Mouse (Mus musculus) embryonic facial prominence, embryonic 15.5 days (tissue): ENCODE data around the gene Mrps35. TPM values are rescaled to one million over a fixed set of nuclear protein-coding genes. Genes with fewer than 3 reads are reported as not detected.
A peak's percentile ranks its signal among the peaks of the same experiment; 100 is the strongest.

ENCODE experiments used
- ATAC-seq: fragments of 200-750 bp; cut with Nextera tagmentation; 2 replicates; pipeline ENCODE4 v1.8.0; 2017; ENCODE audit warnings: low read depth, moderate TSS enrichment; ENCODE audit not compliant: insufficient number of reproducible peaks, low FRiP score, low TSS enrichment
- H3K27ac ChIP-seq: fragments of 300-500 bp; sonication (generic); replicated peaks from 2 replicates; pipeline ENCODE4 v1.5.1; 2015; ENCODE audit warnings: mild to moderate bottlenecking, inconsistent platforms
- H3K27me3 ChIP-seq: fragments of 300-500 bp; sonication (generic); 2 replicates; pipeline ENCODE4 v1.6.1; 2015; ENCODE audit warnings: inconsistent platforms
- H3K36me3 ChIP-seq: fragments of 300-500 bp; sonication (generic); 2 replicates; pipeline ENCODE4 v1.6.1; 2015; ENCODE audit warnings: mild to moderate bottlenecking, inconsistent platforms
- H3K4me1 ChIP-seq: fragments of 300-500 bp; sonication (generic); 2 replicates; pipeline ENCODE4 v1.6.1; 2015; ENCODE audit warnings: inconsistent platforms
- H3K4me2 ChIP-seq: fragments of 300-500 bp; sonication (generic); replicated peaks from 2 replicates; pipeline ENCODE4 v1.6.1; 2015; ENCODE audit warnings: mild to moderate bottlenecking, inconsistent platforms
- H3K4me3 ChIP-seq: fragments of 300-500 bp; sonication (generic); replicated peaks from 2 replicates; pipeline ENCODE4 v1.5.1; 2015; ENCODE audit warnings: mild to moderate bottlenecking, inconsistent platforms
- H3K9ac ChIP-seq: fragments of 300-500 bp; sonication (generic); 2 replicates; pipeline ENCODE4 v1.6.1; 2015; ENCODE audit warnings: inconsistent platforms
- H3K9me3 ChIP-seq: fragments of 300-500 bp; sonication (generic); replicated peaks from 2 replicates; pipeline ENCODE4 v1.6.1; 2016; ENCODE audit warnings: inconsistent platforms
- WGBS: fragments of 180-500 bp; shearing (Covaris S2); methylation state at CpG from one replicate; pipeline ENCODE4 v1.1.7; 2015; 5-methylcytosine and 5-hydroxymethylcytosine counted together
- polyA plus RNA-seq: library from polyadenylated mRNA; unstranded; fragments of >200 nt; fragmentation: Nextera tagmentation; extraction: Ambion mirVana; gene quantifications from 2 replicates; pipeline ENCODE4 v1.2.1, GENCODE M21; 2015

Gene Mrps35
- polyA plus RNA-seq, 1 experiment from 2014 or later, result 82.6 TPM

DNA sequence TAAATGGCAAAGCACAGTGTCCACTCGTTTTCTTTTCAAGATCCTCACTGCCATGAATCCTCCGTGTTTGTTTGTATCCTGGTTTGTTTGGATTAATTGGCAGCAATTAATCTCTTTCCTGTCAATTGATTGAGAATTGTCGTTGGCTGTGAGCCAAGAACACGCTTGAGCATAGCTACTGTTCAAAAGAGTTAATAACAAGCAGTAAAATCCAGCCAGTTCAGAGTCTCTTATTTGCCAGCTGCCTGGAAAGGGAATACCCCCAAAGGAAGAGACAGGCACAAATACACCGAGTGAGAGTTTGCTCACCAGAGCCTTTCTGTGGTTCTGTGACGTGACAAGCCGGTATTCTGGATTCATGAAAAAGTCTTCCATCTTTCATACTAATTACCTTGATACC, 19.5 kb downstream of the Mrps35 start:
- Histone ChIP-seq H3K4me1 (peaks cover 9% of the 10 kb centered on the region; the same call in 1 of the 2 replicates), H3K9ac (no peak overlapping the region), H3K36me3 (peaks cover 43% of the 10 kb centered on the region), H3K27me3 (no peaks in the 10 kb centered on the region), H3K9me3 (no peaks in the 10 kb centered on the region), H3K4me2 (no peak overlapping the region), H3K4me3 (no peak overlapping the region), H3K27ac (peak overlapping the region; percentile 58; the same call in 1 of the 2 replicates)
- 58% methylated on average over 7 of the region's 7 CpGs for WGBS
- no peak for ATAC-seq

DNA sequence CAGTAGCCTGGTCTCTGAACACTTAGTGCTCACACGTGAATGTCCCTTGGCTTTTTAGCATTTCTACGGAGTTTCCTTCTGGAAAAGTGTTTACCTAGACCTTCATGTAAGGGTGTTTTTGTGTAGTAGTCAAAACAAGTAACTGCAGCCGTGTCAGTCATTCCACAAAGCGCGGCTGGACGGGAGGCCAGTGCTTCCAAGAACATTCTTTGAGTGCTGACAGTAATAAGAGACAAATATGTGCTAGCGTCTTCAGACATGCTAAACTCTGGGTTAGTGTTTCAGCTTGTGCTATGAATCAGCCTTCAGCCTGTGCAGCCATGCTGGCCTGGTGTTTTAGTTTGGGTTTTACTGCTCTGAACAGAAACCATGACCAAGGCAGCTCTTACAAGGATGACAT, 20.1 kb downstream of the Mrps35 start:
- Histone ChIP-seq H3K4me3 (no peak overlapping the region), H3K9me3 (no peaks in the 10 kb centered on the region), H3K36me3 (peaks cover 46% of the 10 kb centered on the region), H3K27me3 (no peaks in the 10 kb centered on the region), H3K4me2 (no peak overlapping the region), H3K4me1 (peaks cover 9% of the 10 kb centered on the region; the same call in 1 of the 2 replicates), H3K27ac (peak overlapping the region; percentile 58; the same call in 1 of the 2 replicates), H3K9ac (no peak overlapping the region)
- WGBS, result 61% methylated on average over 7 of the region's 7 CpGs
- no peak for ATAC-seq

DNA sequence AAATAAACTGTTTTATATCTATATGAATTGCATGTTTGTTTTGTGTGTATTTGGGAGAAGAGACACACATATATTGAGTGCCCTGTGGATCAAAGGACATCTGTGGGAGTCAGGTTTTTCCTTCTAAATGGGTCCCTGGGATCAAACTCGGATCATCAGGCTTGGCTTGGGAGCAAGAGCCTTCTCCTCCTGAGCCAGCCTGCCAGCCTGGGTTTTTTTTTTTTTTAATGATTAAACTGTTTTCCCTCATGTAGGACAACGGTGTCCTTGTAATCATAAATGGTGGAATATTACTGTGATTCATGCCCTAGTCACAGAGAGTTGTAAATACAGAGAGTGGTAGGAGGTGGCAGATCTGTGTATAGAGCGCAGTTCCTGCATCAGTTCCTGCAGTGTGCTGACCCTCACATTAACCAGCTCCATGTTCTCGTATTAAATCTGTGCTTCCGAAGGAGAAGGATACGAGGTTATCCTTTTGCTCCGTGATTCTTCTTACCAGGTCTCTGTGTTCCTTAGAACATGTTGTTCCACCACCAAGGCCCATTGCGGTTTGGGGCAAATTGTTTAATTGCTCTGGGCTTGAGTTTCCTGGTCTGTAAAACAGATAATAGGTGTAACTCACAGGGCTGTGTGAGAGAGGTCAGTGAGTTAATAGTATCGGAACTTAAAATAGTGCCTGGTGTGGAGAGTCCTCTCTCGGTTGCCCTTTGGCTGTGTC, 21.8 kb downstream of the Mrps35 start:
- WGBS, result 85% methylated on average over 10 of the region's 10 CpGs
- H3K4me1 ChIP-seq, result peaks cover 9% of the 10 kb centered on the region; the same call in 1 of the 2 replicates
- no peaks in the 10 kb centered on the region for H3K27me3 ChIP-seq
- H3K4me2 ChIP-seq, result no peak overlapping the region
- no peak overlapping the region for H3K9ac ChIP-seq
- no peak overlapping the region for H3K27ac ChIP-seq
- no peaks in the 10 kb centered on the region for H3K9me3 ChIP-seq
- peaks cover 42% of the 10 kb centered on the region for H3K36me3 ChIP-seq
- H3K4me3 ChIP-seq, result no peak overlapping the region
- ATAC-seq, result no peak

DNA sequence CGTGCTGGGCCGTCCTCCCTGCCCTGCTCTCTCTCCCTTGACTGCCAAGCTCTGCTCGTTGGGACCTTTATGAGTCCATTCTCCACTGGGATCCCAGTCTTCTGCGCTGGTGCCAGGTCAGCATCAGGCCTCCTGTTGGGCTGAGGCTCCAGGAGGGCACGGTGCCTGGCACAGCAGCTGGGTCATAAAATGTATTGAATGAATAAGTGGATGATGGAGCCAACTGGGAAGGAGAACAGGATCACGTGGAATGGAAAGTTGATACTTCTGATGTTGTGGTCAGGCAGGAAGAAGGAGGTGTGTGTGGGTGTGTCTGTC, 22.3 kb downstream of the Mrps35 start:
- H3K4me3 ChIP-seq, result no peak overlapping the region
- 80% methylated on average over 6 of the region's 6 CpGs for WGBS
- H3K9ac ChIP-seq, result no peak overlapping the region
- no peak overlapping the region for H3K27ac ChIP-seq
- H3K36me3 ChIP-seq, result peaks cover 42% of the 10 kb centered on the region
- H3K9me3 ChIP-seq, result no peaks in the 10 kb centered on the region
- H3K4me2 ChIP-seq, result no peak overlapping the region
- H3K27me3 ChIP-seq, result no peaks in the 10 kb centered on the region
- H3K4me1 ChIP-seq, result peaks cover 9% of the 10 kb centered on the region; the same call in 1 of the 2 replicates
- ATAC-seq, result no peak

DNA sequence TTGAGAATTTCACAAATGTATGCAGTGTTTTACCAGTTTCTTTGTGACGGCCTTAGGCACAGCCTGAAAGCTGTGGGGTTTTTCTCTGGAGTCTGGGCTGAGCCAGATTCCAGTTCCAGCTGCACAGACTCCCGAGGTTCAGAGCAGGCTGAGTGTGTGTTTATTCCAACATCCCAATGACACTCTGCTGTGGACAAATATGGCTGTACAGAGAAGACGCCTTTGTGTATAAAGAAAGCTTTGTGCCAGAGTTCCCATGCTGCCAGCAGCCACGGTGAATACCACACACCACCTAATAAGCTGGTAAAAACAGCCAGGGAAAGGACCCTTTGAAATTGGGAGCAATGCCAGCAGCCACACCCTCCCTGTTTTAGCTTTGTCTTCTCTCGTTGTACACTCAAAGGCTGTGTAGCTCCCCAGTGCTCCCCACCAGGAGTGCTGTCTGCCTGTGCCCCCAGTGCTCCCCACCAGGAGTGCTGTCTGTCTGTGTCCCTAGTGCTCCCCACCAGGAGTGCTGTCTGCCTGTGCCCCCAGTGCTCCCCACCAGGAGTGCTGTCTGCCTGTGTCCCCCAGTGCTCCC, 33.3 kb downstream of the Mrps35 start:
- H3K4me1 ChIP-seq, result 0 out of 2 replicates have a peak, but pooled peaks cover 8% of the 10 kb centered on the region
- no peaks in the 10 kb centered on the region for H3K9me3 ChIP-seq
- no peak overlapping the region for H3K9ac ChIP-seq
- H3K4me2 ChIP-seq, result no peak overlapping the region
- 0 out of 2 replicates have a peak overlapping the region, but pooled peaks have one; percentile 24 for H3K27ac ChIP-seq
- ATAC-seq, result no peak
- 37% methylated on average over 5 of the region's 5 CpGs for WGBS
- H3K27me3 ChIP-seq, result no peaks in the 10 kb centered on the region
- no peak overlapping the region for H3K4me3 ChIP-seq
- peaks cover 12% of the 10 kb centered on the region for H3K36me3 ChIP-seq

DNA sequence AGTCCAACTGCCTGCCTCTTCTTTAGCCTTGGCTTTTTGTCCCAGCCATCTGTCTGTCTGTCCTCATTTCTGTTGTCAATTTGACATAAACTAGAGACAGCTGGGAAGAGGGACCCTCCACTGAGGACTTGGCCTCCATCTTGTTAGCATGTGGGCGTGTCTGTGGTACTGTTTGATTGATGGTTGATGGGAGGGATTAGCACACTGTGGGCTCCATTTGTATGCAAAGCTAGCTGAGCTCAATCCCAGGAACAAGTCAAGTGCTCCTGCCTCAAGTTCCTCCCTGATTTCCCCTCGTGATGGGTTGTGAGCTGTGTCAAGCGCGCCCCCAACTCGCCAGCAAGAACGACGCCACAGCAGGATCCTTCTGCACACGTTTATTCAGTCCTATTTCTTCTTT, 34.3 kb downstream of the Mrps35 start:
- Histone ChIP-seq H3K4me1 (0 out of 2 replicates have a peak, but pooled peaks cover 4% of the 10 kb centered on the region), H3K4me3 (no peak overlapping the region), H3K36me3 (0 out of 2 replicates have a peak, but pooled peaks cover 4% of the 10 kb centered on the region), H3K27ac (no peak overlapping the region), H3K27me3 (no peaks in the 10 kb centered on the region), H3K9me3 (no peaks in the 10 kb centered on the region), H3K9ac (no peak overlapping the region), H3K4me2 (no peak overlapping the region)
- no peak for ATAC-seq
- WGBS, result 85% methylated on average over 8 of the region's 8 CpGs

DNA sequence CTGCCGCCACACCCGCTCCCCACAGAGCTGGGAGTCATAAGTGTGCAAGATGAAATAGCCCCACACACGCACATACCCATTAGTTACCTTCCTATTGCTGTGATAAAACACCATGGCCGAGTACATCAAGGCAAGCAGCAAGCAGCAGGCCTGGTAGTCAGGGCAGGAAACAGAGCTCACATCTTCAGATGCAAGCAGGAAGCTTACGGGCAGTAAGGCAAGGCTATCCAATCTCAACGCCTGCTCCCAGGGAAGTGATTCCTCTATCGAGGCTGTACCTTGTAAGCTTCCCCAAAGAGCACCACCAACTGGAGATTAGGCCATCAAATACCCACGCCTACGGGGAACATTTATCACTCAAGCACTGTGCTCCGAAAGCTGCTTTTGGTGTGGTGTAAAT, 37.4 kb downstream of the Mrps35 start:
- Histone ChIP-seq H3K27me3 (no peaks in the 10 kb centered on the region), H3K4me3 (no peak overlapping the region), H3K4me2 (no peak overlapping the region), H3K4me1 (0 out of 2 replicates have a peak, but pooled peaks cover 4% of the 10 kb centered on the region), H3K36me3 (no peaks in the 10 kb centered on the region), H3K9me3 (no peaks in the 10 kb centered on the region), H3K9ac (no peak overlapping the region), H3K27ac (no peak overlapping the region)
- ATAC-seq, result no peak
- 94% methylated on average over 10 of the region's 10 CpGs for WGBS

DNA sequence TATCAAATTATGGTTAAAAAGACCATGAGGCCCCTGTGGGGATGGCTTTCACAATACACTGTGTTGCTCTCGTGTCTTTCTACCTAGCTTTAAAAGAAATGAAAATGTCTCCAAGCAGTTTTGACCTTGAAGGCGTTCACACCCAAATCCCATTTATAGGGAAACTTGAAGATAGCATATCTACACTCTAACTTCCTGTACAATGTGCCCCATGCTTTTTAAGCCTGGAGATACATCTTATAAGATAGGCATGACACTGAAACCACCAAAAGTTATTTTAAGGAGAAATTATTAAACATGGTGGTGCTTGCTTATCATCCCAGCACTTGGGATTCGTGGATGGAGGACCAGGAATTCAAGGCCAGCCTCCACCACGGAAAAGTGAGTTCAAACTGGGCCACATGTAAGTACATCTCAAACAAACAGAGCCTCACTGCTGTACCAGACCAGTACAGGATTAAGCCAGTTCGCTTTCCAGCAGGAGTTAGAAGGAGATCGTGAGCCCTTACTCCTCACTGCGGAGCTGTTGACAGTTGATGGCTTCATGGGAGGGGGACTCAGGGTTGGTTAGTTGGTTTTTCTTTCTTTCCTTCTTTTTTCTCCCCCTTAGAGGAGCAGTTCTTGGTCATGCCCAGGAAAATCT, 43.0 kb downstream of the Mrps35 start:
- H3K36me3 ChIP-seq, result no peaks in the 10 kb centered on the region
- 60% methylated on average over 7 of the region's 7 CpGs for WGBS
- H3K4me3 ChIP-seq, result no peak overlapping the region
- H3K27me3 ChIP-seq, result no peaks in the 10 kb centered on the region
- ATAC-seq, result no peak
- H3K27ac ChIP-seq, result no peak overlapping the region
- no peak overlapping the region for H3K9ac ChIP-seq
- H3K4me2 ChIP-seq, result no peak overlapping the region
- no peaks in the 10 kb centered on the region for H3K9me3 ChIP-seq
- H3K4me1 ChIP-seq, result peaks cover 10% of the 10 kb centered on the region

DNA sequence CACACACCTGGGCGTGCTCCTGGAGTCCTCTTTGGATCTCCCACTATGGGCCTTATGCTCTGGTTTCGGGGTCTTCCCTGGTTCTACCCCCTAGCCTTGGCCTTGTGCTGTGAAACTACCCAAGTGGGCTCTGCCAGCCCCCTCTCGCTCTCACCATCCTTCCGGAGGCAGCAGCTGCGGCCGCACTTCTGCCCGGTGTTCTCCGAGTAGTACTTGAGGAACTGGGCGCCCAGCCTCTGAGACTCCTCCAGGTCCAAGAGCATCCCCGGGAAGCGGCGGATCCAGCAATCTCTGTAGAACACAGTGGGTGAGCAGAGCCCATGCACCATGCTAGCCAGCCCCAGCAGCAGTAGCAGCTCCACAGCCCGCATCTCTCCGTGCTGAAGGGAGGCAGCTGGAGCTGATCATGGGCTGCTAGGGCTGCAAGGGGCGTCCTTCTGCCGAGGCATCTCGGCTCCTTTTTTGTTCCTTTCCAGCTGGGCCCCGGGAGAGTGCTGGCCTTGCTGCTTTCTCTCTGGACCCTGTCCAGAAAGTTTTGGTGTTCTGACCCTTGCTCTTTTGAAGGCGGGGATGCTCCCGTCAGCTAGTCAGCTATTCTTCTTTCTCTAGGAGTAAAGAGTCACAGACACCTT, 44.1 kb downstream of the Mrps35 start, which contains the start of gene Mansc4:
TSS of gene Mansc4 (minus strand) at position 439 of the 632 bp plus-strand sequence.
- Histone ChIP-seq H3K9me3 (no peaks in the 10 kb centered on the region), H3K4me1 (peaks cover 13% of the 10 kb centered on the region), H3K9ac (no peak within 1 kb of the TSS), H3K27ac (no peak within 1 kb of the TSS), H3K4me3 (peak within 1 kb of the TSS; percentile 23), H3K36me3 (no peaks in the 10 kb centered on the region), H3K27me3 (no peaks in the 10 kb centered on the region), H3K4me2 (peak within 1 kb of the TSS; percentile 46)
- ATAC-seq, result no peak
- WGBS, result 6% methylated on average over 20 of the region's 20 CpGs

DNA sequence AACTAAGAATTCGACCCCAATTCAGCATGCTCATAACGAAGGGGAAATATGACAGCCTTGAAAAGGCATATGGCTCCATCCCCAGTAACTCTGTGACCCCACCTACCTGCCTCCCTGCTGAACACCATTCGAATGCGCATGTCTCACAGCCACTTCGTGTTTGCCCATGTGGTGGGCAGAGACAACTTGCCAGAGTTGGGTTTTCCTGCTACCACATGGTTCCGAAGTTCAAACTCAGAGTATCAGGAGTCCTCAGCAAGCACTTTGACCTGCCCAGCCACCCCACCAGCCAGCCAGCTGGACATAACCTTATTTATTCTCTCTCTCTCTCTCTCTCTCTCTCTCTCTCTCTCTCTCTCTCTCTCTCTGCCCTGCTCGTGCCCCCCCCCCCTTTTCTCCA, 45.2 kb downstream of the Mrps35 start:
- no peak overlapping the region for H3K4me3 ChIP-seq
- H3K27me3 ChIP-seq, result no peaks in the 10 kb centered on the region
- no peak overlapping the region for H3K4me2 ChIP-seq
- H3K4me1 ChIP-seq, result peaks cover 23% of the 10 kb centered on the region
- H3K9me3 ChIP-seq, result no peaks in the 10 kb centered on the region
- WGBS, result 48% methylated on average over 7 of the region's 7 CpGs
- H3K27ac ChIP-seq, result no peak overlapping the region
- H3K36me3 ChIP-seq, result no peaks in the 10 kb centered on the region
- H3K9ac ChIP-seq, result no peak overlapping the region
- ATAC-seq, result no peak

DNA sequence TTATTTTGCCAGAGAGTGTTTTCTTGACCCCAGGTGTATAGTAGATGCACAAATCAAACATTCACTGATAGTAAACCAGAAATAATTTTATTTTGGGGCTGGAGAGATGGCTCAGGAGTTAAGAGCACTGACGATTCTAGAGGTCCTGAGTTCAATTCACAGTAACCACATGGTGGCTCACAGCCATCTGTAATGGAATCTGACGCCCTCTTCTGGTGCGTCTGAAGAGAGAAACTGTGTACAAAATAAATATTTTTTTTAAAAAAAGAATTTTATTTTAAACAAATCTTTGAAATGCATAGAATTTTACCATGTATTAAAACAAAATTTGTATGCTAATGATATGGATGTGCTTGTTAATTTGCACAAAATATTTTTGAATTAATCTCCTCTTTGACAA, 46.0 kb downstream of the Mrps35 start:
- no peak overlapping the region for H3K4me3 ChIP-seq
- no peaks in the 10 kb centered on the region for H3K36me3 ChIP-seq
- no peaks in the 10 kb centered on the region for H3K9me3 ChIP-seq
- ATAC-seq, result no peak
- H3K27ac ChIP-seq, result no peak overlapping the region
- H3K4me1 ChIP-seq, result peaks cover 23% of the 10 kb centered on the region
- H3K4me2 ChIP-seq, result no peak overlapping the region
- no peaks in the 10 kb centered on the region for H3K27me3 ChIP-seq
- WGBS, result 82% methylated on average over 3 of the region's 3 CpGs
- no peak overlapping the region for H3K9ac ChIP-seq
